Mouse (Mus musculus): ENCODE results near the gene Sec24d. TPM values are rescaled to one million over a fixed set of nuclear protein-coding genes. Genes with fewer than 3 reads are reported as not detected.

Sec24d gene
- 12.5 and 19.4 TPM in 2 replicates for polyA plus RNA-seq (2016; fragmentation: Nextera tagmentation; extraction: Ambion mirVana)

GRCm38 (mm10) chr3:123266753-123267651 lies at the start of gene Sec24d:
Sec24d (plus strand) TSS chr3:123267455.
- Histone ChIP-seq H3K4me1 (peaks cover 12% of the 10 kb centered on the region; the same call in 1 of the 2 replicates), H3K27me3 (ENCODE audit: low read depth, poor library complexity, severe bottlenecking) (peaks cover 40% of the 10 kb centered on the region), H3K27ac (peak within 1 kb of the TSS; percentile 81), H3K4me3 (peak within 1 kb of the TSS; percentile 86), H3K9me3 (replicated peaks) (no peaks in the 10 kb centered on the region), H3K36me3 (peaks cover 3% of the 10 kb centered on the region; the same call in 1 of the 2 replicates)
- peak; percentile 87 for DNase-seq (ENCODE audit: low spot score)
- 4% methylated on average over 68 of the region's 68 CpGs for WGBS

GRCm38 (mm10) chr3:123218646-123219045 lies 48.6 kb upstream of the Sec24d start:
- DNase-seq (ENCODE audit: low spot score), result no peak
- Histone ChIP-seq H3K27ac (no peak overlapping the region), H3K9me3 (replicated peaks) (no peaks in the 10 kb centered on the region), H3K27me3 (ENCODE audit: low read depth, poor library complexity, severe bottlenecking) (no peaks in the 10 kb centered on the region), H3K36me3 (no peaks in the 10 kb centered on the region), H3K4me1 (0 out of 2 replicates have a peak, but pooled peaks cover 4% of the 10 kb centered on the region), H3K4me3 (no peak overlapping the region)
- 55% methylated on average over 6 of the region's 6 CpGs for WGBS

- H3K27me3 ChIP-seq (ENCODE audit: low read depth, poor library complexity, severe bottlenecking), result no peaks in the 10 kb centered on the region
- no peak overlapping the region for H3K27ac ChIP-seq
- no peaks in the 10 kb centered on the region for H3K9me3 ChIP-seq (replicated peaks)
- H3K4me3 ChIP-seq, result no peak overlapping the region
- WGBS, result 97% methylated on average over 3 of the region's 3 CpGs
- H3K36me3 ChIP-seq, result no peaks in the 10 kb centered on the region
- no peak for DNase-seq (ENCODE audit: low spot score)
- H3K4me1 ChIP-seq, result no peaks in the 10 kb centered on the region
These were observed 40.0 kb upstream of the Sec24d start for GRCm38 (mm10) chr3:123227276-123227675.

- Histone ChIP-seq H3K36me3 (no peaks in the 10 kb centered on the region), H3K9me3 (replicated peaks) (no peaks in the 10 kb centered on the region), H3K4me3 (no peak overlapping the region), H3K4me1 (peaks cover 13% of the 10 kb centered on the region), H3K27me3 (ENCODE audit: low read depth, poor library complexity, severe bottlenecking) (peaks cover 18% of the 10 kb centered on the region), H3K27ac (no peak overlapping the region)
- no peak for DNase-seq (ENCODE audit: low spot score)
- WGBS, result 83% methylated on average over 2 of the region's 2 CpGs
These were observed 35.6 kb upstream of the Sec24d start for GRCm38 (mm10) chr3:123231639-123232038.

GRCm38 (mm10) chr3:123234191-123234836 lies 32.9 kb upstream of the Sec24d start:
- H3K27ac ChIP-seq, result no peak overlapping the region

GRCm38 (mm10) chr3:123235495-123235894 lies 31.8 kb upstream of the Sec24d start:
- WGBS, result 9% methylated on average over 7 of the region's 7 CpGs
- no peak for DNase-seq (ENCODE audit: low spot score)
- H3K27ac ChIP-seq, result peak overlapping the region; percentile 19; the same call in 1 of the 2 replicates

More at GRCm38 (mm10) chr3:123234191-123234836, 32.9 kb upstream of the Sec24d start:
- no peaks in the 10 kb centered on the region for H3K36me3 ChIP-seq
- WGBS, result 57% methylated on average over 16 of the region's 16 CpGs
- H3K9me3 ChIP-seq (replicated peaks), result no peaks in the 10 kb centered on the region
- H3K4me1 ChIP-seq, result peaks cover 22% of the 10 kb centered on the region
- no peak overlapping the region for H3K4me3 ChIP-seq
- no peak for DNase-seq (ENCODE audit: low spot score)
- peaks cover 41% of the 10 kb centered on the region for H3K27me3 ChIP-seq (ENCODE audit: low read depth, poor library complexity, severe bottlenecking)

GRCm38 (mm10) chr3:123235921-123236320 lies 31.3 kb upstream of the Sec24d start, which contains the start of gene Synpo2:
Synpo2 (minus strand) TSS chr3:123236149.
- H3K27ac ChIP-seq, result peak within 1 kb of the TSS; percentile 19
- DNase-seq (ENCODE audit: low spot score), result peak; percentile 61
- H3K9me3 ChIP-seq (replicated peaks), result no peaks in the 10 kb centered on the region
- H3K36me3 ChIP-seq, result no peaks in the 10 kb centered on the region
- H3K27me3 ChIP-seq (ENCODE audit: low read depth, poor library complexity, severe bottlenecking), result peaks cover 41% of the 10 kb centered on the region
- H3K4me1 ChIP-seq, result peaks cover 22% of the 10 kb centered on the region
- under 1% methylated on average over 20 of the region's 20 CpGs for WGBS
- H3K4me3 ChIP-seq, result peak within 1 kb of the TSS; percentile 60

More at GRCm38 (mm10) chr3:123235495-123235894, 31.8 kb upstream of the Sec24d start:
- no peaks in the 10 kb centered on the region for H3K36me3 ChIP-seq
- peaks cover 22% of the 10 kb centered on the region for H3K4me1 ChIP-seq
- H3K4me3 ChIP-seq, result peak overlapping the region; percentile 60
- peaks cover 41% of the 10 kb centered on the region for H3K27me3 ChIP-seq (ENCODE audit: low read depth, poor library complexity, severe bottlenecking)
- no peaks in the 10 kb centered on the region for H3K9me3 ChIP-seq (replicated peaks)

GRCm38 (mm10) chr3:123237039-123237438 lies 30.2 kb upstream of the Sec24d start:
- Histone ChIP-seq H3K9me3 (replicated peaks) (no peaks in the 10 kb centered on the region), H3K27me3 (ENCODE audit: low read depth, poor library complexity, severe bottlenecking) (peaks cover 41% of the 10 kb centered on the region), H3K27ac (no peak overlapping the region; the same call in 1 of the 2 replicates), H3K36me3 (no peaks in the 10 kb centered on the region), H3K4me3 (no peak overlapping the region), H3K4me1 (peaks cover 22% of the 10 kb centered on the region)
- WGBS, result 32% methylated on average over 7 of the region's 7 CpGs
- DNase-seq (ENCODE audit: low spot score), result peak; percentile 35

- Histone ChIP-seq H3K4me1 (peaks cover 22% of the 10 kb centered on the region), H3K27me3 (ENCODE audit: low read depth, poor library complexity, severe bottlenecking) (peaks cover 41% of the 10 kb centered on the region), H3K36me3 (no peaks in the 10 kb centered on the region), H3K9me3 (replicated peaks) (no peaks in the 10 kb centered on the region), H3K4me3 (no peak overlapping the region), H3K27ac (no peak overlapping the region; the same call in 1 of the 2 replicates)
- no peak for DNase-seq (ENCODE audit: low spot score)
These were observed 29.8 kb upstream of the Sec24d start for GRCm38 (mm10) chr3:123237446-123237845.

- Histone ChIP-seq H3K27me3 (ENCODE audit: low read depth, poor library complexity, severe bottlenecking) (no peaks in the 10 kb centered on the region), H3K4me1 (peaks cover 10% of the 10 kb centered on the region), H3K9me3 (replicated peaks) (no peaks in the 10 kb centered on the region), H3K36me3 (no peaks in the 10 kb centered on the region), H3K27ac (no peak overlapping the region), H3K4me3 (no peak overlapping the region)
- 68% methylated on average over 5 of the region's 5 CpGs for WGBS
- no peak for DNase-seq (ENCODE audit: low spot score)
These were observed 22.9 kb upstream of the Sec24d start for GRCm38 (mm10) chr3:123244376-123244775.

- Histone ChIP-seq H3K4me3 (no peak overlapping the region), H3K9me3 (replicated peaks) (no peaks in the 10 kb centered on the region), H3K27ac (no peak overlapping the region), H3K36me3 (no peaks in the 10 kb centered on the region), H3K27me3 (ENCODE audit: low read depth, poor library complexity, severe bottlenecking) (no peaks in the 10 kb centered on the region), H3K4me1 (peaks cover 10% of the 10 kb centered on the region)
- 19% methylated on average over 4 of the region's 4 CpGs for WGBS
- no peak for DNase-seq (ENCODE audit: low spot score)
These were observed 21.6 kb upstream of the Sec24d start for GRCm38 (mm10) chr3:123245646-123246045.

GRCm38 (mm10) chr3:123256181-123257101 lies 10.8 kb upstream of the Sec24d start:
- H3K4me1 ChIP-seq, result no peaks in the 10 kb centered on the region
- DNase-seq (ENCODE audit: low spot score), result no peak
- no peaks in the 10 kb centered on the region for H3K36me3 ChIP-seq
- H3K27ac ChIP-seq, result no peak overlapping the region
- H3K9me3 ChIP-seq (replicated peaks), result no peaks in the 10 kb centered on the region
- WGBS, result 83% methylated on average over 11 of the region's 11 CpGs
- H3K4me3 ChIP-seq, result no peak overlapping the region
- no peaks in the 10 kb centered on the region for H3K27me3 ChIP-seq (ENCODE audit: low read depth, poor library complexity, severe bottlenecking)
